Mouse (Mus musculus): ENCODE measurements around the gene Plg. TPM values are rescaled to one million over a fixed set of nuclear protein-coding genes. Genes with fewer than 3 reads are reported as not detected.

Plg gene
- 0.08 TPM in 1 of 2 replicates, not detected in the other for polyA plus RNA-seq (2015; fragmentation: Nextera tagmentation; extraction: Ambion mirVana)

DNA sequence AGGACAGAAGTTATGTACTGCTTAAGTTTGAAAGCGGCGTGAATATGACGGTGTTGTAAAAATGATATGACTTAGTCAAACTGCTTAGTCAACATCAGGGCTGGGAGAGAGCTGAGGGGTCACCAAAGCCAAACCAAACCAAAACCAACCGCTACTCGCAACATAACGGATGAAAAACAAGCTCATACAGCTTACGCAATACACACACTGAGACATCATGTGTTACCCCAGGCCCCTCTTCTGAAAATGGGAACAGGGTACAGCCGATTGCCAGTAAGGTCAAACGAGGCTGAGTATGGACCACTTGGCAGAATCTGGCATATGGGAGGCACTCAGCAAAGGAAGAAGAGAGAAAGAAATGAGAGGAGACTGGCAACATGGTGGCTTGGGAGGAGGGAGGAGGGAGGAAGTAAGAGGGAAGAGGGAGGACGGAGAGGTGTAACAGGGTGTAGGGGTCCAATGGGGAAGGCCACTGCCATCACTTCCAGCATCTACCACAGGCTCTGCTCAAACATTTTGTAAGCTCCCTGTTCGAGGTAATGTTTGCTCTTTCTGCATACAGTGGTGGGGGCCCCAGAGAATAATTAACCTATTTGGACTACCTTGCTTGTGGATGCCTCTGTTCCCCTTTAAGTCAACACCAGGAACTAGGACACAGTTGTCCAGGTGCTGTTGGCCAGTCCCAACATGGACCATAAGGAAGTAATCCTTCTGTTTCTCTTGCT, at the start of gene Plg:
TSS of gene Plg (plus strand) at position 628 of the 725 bp plus-strand sequence.
- no peaks in the 10 kb centered on the region for H3K9me3 ChIP-seq (ENCODE audit: control insufficient read depth, low read length)
- no peaks in the 10 kb centered on the region for H3K27me3 ChIP-seq (replicated peaks; ENCODE audit: control insufficient read depth, insufficient read depth, low read length)
- no peaks in the 10 kb centered on the region for H3K4me1 ChIP-seq (replicated peaks; ENCODE audit: control insufficient read depth, insufficient read depth, low read length)
- no peaks in the 10 kb centered on the region for H3K36me3 ChIP-seq (ENCODE audit: control insufficient read depth, insufficient read depth)
- no peak within 1 kb of the TSS for H3K4me2 ChIP-seq (ENCODE audit: low read length)
- ATAC-seq = no peak
- no peak within 1 kb of the TSS for H3K27ac ChIP-seq (ENCODE audit: low read length)
- H3K9ac ChIP-seq (replicated peaks; ENCODE audit: low read depth, low read length) = no peak within 1 kb of the TSS
- no peak within 1 kb of the TSS for H3K4me3 ChIP-seq (replicated peaks; ENCODE audit: low read length)
- WGBS = 91% methylated on average over 11 of the region's 11 CpGs

DNA sequence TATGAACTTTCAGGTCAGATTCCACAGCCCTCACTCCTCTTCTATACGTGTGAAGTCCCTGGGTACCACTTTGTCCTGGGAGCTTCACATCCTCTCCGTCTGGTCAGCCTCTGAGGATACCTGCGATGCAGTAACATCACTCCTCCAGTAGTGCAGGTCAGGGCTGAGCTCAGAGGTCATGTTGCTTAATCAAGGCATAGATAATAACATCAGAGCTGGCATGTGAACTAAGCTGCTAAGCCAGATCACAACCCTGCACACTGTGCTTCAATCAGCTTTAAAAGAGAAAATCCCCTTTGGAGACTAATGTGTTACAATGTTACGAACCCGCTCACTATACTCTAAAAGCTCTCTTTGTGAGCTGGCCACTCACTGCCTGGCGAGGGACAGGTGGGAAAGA, 43.3 kb upstream of the Plg start:
- H3K36me3 ChIP-seq (ENCODE audit: control insufficient read depth, insufficient read depth) = no peaks in the 10 kb centered on the region
- H3K4me2 ChIP-seq (ENCODE audit: low read length) = no peak overlapping the region
- no peak overlapping the region for H3K9ac ChIP-seq (replicated peaks; ENCODE audit: low read depth, low read length)
- ATAC-seq = no peak
- WGBS = 65% methylated on average over 6 of the region's 6 CpGs
- H3K27ac ChIP-seq (ENCODE audit: low read length) = no peak overlapping the region
- no peaks in the 10 kb centered on the region for H3K4me1 ChIP-seq (replicated peaks; ENCODE audit: control insufficient read depth, insufficient read depth, low read length)
- no peak overlapping the region for H3K4me3 ChIP-seq (replicated peaks; ENCODE audit: low read length)
- no peaks in the 10 kb centered on the region for H3K27me3 ChIP-seq (replicated peaks; ENCODE audit: control insufficient read depth, insufficient read depth, low read length)
- H3K9me3 ChIP-seq (ENCODE audit: control insufficient read depth, low read length) = no peaks in the 10 kb centered on the region

DNA sequence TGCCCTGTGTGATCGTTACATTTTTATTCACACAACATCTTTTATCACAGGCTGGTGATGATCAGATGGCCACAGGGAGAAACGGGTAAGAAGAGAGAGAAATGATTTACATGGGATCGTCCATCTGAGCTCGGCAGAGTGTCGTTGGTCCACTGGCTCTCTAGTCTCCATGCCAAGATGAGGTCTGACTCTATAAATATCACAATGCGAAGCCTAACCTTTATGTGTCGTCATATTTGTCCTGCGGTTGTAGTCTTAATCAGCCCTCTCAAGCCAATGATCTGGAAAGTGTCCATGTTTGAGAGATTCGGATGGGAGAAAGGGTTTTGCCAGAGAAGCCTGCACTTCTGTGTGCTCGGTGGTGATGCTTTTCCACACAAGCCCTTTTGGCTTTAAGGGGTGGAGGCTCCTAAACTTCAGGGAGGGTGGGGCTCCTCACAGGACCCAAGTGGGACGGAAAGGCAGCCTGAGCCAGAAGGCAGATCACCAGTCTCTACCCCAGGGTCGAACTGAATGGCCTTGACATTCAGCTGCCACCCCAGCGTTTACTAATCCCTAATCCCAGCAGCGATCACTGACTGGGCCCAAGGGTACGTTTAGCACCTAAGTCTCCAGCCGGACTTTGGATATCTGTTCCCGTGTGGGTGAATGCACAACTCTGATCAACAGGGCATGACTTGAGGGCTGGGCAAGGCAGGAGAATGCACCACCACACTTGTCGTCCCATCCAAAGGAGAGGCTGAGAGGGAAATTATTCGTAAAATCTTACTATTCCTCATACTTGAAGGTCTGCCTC, 42.1 kb upstream of the Plg start:
- Histone ChIP-seq H3K4me2 (ENCODE audit: low read length) (no peak overlapping the region), H3K4me3 (replicated peaks; ENCODE audit: low read length) (no peak overlapping the region), H3K9ac (replicated peaks; ENCODE audit: low read depth, low read length) (no peak overlapping the region), H3K9me3 (ENCODE audit: control insufficient read depth, low read length) (no peaks in the 10 kb centered on the region), H3K27me3 (replicated peaks; ENCODE audit: control insufficient read depth, insufficient read depth, low read length) (no peaks in the 10 kb centered on the region), H3K36me3 (ENCODE audit: control insufficient read depth, insufficient read depth) (no peaks in the 10 kb centered on the region), H3K4me1 (replicated peaks; ENCODE audit: control insufficient read depth, insufficient read depth, low read length) (no peaks in the 10 kb centered on the region), H3K27ac (ENCODE audit: low read length) (no peak overlapping the region)
- WGBS = 81% methylated on average over 19 of the region's 19 CpGs
- ATAC-seq = no peak

DNA sequence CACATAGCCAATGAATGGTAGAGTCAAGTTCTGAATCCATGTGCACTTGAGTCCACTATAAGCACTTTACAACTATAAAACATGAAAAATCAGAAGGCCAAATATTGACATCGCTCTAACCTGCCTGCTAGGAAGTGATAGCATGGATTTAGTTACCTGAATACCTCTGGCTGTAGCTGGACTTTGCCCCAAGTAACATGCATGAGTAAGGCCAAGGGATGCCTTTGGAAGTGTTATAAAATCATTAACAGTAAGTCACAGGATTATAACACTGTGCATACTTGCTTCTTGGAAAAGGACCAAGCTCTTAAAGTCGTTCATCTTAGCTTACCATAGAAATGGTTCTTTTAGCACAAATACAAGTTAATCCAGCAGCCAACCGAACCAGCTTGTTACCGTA, 41.3 kb upstream of the Plg start:
- Histone ChIP-seq H3K36me3 (ENCODE audit: control insufficient read depth, insufficient read depth) (no peaks in the 10 kb centered on the region), H3K9me3 (ENCODE audit: control insufficient read depth, low read length) (no peaks in the 10 kb centered on the region), H3K4me2 (ENCODE audit: low read length) (no peak overlapping the region), H3K27ac (ENCODE audit: low read length) (no peak overlapping the region), H3K27me3 (replicated peaks; ENCODE audit: control insufficient read depth, insufficient read depth, low read length) (no peaks in the 10 kb centered on the region), H3K4me1 (replicated peaks; ENCODE audit: control insufficient read depth, insufficient read depth, low read length) (no peaks in the 10 kb centered on the region), H3K4me3 (replicated peaks; ENCODE audit: low read length) (no peak overlapping the region), H3K9ac (replicated peaks; ENCODE audit: low read depth, low read length) (no peak overlapping the region)
- ATAC-seq = no peak
- 70% methylated on average over 4 of the region's 4 CpGs for WGBS

DNA sequence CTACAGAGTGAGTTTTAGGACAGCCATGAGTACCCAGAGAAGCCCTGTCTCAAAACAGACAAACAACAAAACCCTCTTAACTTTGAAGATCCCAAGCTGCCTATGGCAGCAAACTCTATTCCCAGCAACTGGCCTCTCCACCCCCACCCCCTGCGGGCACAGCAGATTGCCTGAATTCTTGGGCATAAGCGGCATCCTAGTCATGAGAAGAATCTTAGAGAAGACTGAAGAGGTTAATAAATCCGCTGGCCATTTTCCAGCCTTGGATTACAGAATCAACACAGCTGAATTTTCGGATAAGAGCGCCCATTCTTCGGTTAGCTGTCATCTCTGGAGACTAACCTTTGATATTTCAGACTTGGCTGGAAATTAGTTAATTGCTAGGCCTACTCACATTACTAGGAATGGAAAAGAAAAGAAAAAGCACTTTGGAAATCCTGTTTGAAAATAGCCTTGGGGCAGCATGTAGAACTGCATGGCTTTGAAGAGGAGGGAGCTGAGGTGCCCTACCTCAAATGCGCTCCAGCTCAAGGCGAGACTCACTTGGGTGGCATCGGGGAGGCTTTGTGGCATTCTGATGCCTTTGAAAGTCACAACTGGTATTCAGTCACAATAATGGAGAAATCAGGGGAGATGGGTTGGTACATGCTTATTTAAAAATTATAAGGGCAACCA, 34.6 kb upstream of the Plg start:
- Histone ChIP-seq H3K9me3 (ENCODE audit: control insufficient read depth, low read length) (no peaks in the 10 kb centered on the region), H3K9ac (replicated peaks; ENCODE audit: low read depth, low read length) (no peak overlapping the region), H3K4me2 (ENCODE audit: low read length) (no peak overlapping the region), H3K4me3 (replicated peaks; ENCODE audit: low read length) (no peak overlapping the region), H3K36me3 (ENCODE audit: control insufficient read depth, insufficient read depth) (no peaks in the 10 kb centered on the region), H3K27me3 (replicated peaks; ENCODE audit: control insufficient read depth, insufficient read depth, low read length) (no peaks in the 10 kb centered on the region), H3K4me1 (replicated peaks; ENCODE audit: control insufficient read depth, insufficient read depth, low read length) (no peaks in the 10 kb centered on the region), H3K27ac (ENCODE audit: low read length) (no peak overlapping the region)
- no peak for ATAC-seq
- WGBS = 75% methylated on average over 9 of the region's 9 CpGs

DNA sequence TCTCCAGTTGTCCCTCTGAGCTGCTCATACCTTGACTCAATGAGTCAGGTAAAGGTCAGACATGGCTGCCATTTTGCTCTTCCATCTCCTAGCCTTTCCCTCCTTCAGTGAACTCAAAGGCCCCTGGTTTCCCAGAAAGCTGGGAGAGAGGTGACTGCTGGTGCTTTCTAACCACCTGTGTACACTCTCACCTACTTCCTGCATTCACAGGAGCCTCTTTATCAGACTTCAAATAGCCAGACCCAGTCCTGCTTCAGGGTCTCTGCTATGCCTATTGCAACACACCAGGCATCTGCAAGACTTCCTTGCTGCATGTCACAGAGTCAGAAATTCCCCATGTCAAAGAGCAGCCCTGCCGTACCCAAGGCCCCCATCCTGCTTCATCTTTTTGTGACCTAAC, 30.9 kb upstream of the Plg start:
- no peaks in the 10 kb centered on the region for H3K9me3 ChIP-seq (ENCODE audit: control insufficient read depth, low read length)
- H3K4me3 ChIP-seq (replicated peaks; ENCODE audit: low read length) = no peak overlapping the region

DNA sequence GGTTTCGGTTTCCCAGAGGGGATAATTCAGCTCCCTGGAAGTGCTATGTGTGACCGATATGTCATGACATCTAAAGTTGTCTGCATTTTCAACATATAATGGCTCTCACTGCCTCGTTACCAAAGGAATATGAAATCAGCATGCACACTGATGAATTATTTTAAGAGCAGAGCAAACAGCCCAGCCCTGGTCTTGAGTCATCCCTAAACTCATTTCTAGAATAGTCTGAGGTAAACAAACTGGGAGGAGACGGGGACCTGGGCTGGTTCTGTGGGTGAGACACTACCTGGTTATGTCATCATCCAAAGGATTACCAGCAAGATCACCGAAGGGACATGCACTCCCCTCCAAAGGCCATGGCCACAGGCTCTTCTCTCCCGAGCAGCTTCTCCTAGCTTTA, 26.8 kb upstream of the Plg start:
- no peaks in the 10 kb centered on the region for H3K36me3 ChIP-seq (ENCODE audit: control insufficient read depth, insufficient read depth)
- H3K4me2 ChIP-seq (ENCODE audit: low read length) = no peak overlapping the region
- no peaks in the 10 kb centered on the region for H3K27me3 ChIP-seq (replicated peaks; ENCODE audit: control insufficient read depth, insufficient read depth, low read length)
- no peaks in the 10 kb centered on the region for H3K4me1 ChIP-seq (replicated peaks; ENCODE audit: control insufficient read depth, insufficient read depth, low read length)
- H3K4me3 ChIP-seq (replicated peaks; ENCODE audit: low read length) = no peak overlapping the region
- 92% methylated on average over 6 of the region's 6 CpGs for WGBS
- H3K27ac ChIP-seq (ENCODE audit: low read length) = no peak overlapping the region
- no peaks in the 10 kb centered on the region for H3K9me3 ChIP-seq (ENCODE audit: control insufficient read depth, low read length)
- no peak overlapping the region for H3K9ac ChIP-seq (replicated peaks; ENCODE audit: low read depth, low read length)
- ATAC-seq = no peak

More for the DNA sequence above, 30.9 kb upstream of the Plg start:
- ATAC-seq = no peak
- 86% methylated on average over 1 of the region's 1 CpGs for WGBS
- Histone ChIP-seq H3K9ac (replicated peaks; ENCODE audit: low read depth, low read length) (no peak overlapping the region), H3K4me1 (replicated peaks; ENCODE audit: control insufficient read depth, insufficient read depth, low read length) (no peaks in the 10 kb centered on the region), H3K27ac (ENCODE audit: low read length) (no peak overlapping the region), H3K36me3 (ENCODE audit: control insufficient read depth, insufficient read depth) (no peaks in the 10 kb centered on the region), H3K27me3 (replicated peaks; ENCODE audit: control insufficient read depth, insufficient read depth, low read length) (no peaks in the 10 kb centered on the region), H3K4me2 (ENCODE audit: low read length) (no peak overlapping the region)

DNA sequence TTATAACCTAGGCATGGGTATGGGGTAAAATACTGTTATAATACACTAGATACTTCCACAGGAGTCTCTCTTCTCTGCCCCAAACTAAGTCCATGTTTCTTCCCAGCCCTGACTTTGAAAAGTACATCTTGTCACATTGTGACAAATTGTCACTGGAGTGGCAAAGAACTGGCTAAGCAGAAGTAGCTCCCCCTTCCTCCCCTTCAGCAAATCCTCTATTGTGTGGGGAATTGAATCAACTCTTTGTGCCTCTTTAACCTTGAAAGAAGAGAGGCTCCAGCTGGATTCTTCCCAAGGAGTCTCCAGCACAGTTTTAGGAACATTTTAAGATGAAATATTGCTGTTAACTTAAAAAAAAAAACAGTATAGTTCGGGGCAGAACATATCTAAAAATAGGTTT, 25.6 kb upstream of the Plg start:
- no peak overlapping the region for H3K27ac ChIP-seq (ENCODE audit: low read length)
- no peaks in the 10 kb centered on the region for H3K9me3 ChIP-seq (ENCODE audit: control insufficient read depth, low read length)
- H3K4me2 ChIP-seq (ENCODE audit: low read length) = no peak overlapping the region
- no peak overlapping the region for H3K4me3 ChIP-seq (replicated peaks; ENCODE audit: low read length)
- H3K36me3 ChIP-seq (ENCODE audit: control insufficient read depth, insufficient read depth) = no peaks in the 10 kb centered on the region
- no peaks in the 10 kb centered on the region for H3K27me3 ChIP-seq (replicated peaks; ENCODE audit: control insufficient read depth, insufficient read depth, low read length)
- 32% methylated on average over 1 of the region's 1 CpGs for WGBS
- no peaks in the 10 kb centered on the region for H3K4me1 ChIP-seq (replicated peaks; ENCODE audit: control insufficient read depth, insufficient read depth, low read length)
- no peak overlapping the region for H3K9ac ChIP-seq (replicated peaks; ENCODE audit: low read depth, low read length)
- no peak for ATAC-seq

DNA sequence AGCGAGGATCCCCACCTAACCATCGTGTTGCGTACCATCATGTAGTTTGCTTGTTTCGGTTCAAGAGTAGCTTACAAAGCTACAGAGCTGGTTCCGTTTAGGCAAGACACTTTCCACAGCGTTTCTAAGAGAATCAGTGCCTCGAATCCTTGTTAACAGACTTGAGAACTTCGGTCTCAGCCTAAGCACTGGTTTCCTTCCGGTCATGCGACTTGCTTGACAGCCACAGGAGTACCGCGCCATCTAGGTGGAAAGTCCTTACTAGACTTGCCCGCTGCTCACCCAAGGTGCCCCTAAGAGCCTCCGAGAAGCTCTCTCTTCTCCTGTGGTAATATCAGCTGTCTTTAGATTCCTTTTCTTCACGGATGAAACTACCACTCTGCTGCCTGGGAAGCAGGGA, 18.5 kb upstream of the Plg start:
- Histone ChIP-seq H3K4me3 (replicated peaks; ENCODE audit: low read length) (no peak overlapping the region), H3K4me1 (replicated peaks; ENCODE audit: control insufficient read depth, insufficient read depth, low read length) (peaks cover 5% of the 10 kb centered on the region; the same call in 1 of the 2 replicates), H3K27me3 (replicated peaks; ENCODE audit: control insufficient read depth, insufficient read depth, low read length) (no peaks in the 10 kb centered on the region), H3K4me2 (ENCODE audit: low read length) (no peak overlapping the region), H3K9ac (replicated peaks; ENCODE audit: low read depth, low read length) (no peak overlapping the region), H3K36me3 (ENCODE audit: control insufficient read depth, insufficient read depth) (no peaks in the 10 kb centered on the region), H3K27ac (ENCODE audit: low read length) (no peak overlapping the region), H3K9me3 (ENCODE audit: control insufficient read depth, low read length) (no peaks in the 10 kb centered on the region)
- WGBS = 86% methylated on average over 15 of the region's 15 CpGs
- ATAC-seq = no peak
